Mouse (Mus musculus) thymus, postnatal 4 days (tissue): ENCODE results near the gene Gdf9.

ENCODE experiments used
- DNase-seq: peaks from one replicate; pipeline ENCODE4 v3.0.0; 2021

The Gdf9 gene

DNA sequence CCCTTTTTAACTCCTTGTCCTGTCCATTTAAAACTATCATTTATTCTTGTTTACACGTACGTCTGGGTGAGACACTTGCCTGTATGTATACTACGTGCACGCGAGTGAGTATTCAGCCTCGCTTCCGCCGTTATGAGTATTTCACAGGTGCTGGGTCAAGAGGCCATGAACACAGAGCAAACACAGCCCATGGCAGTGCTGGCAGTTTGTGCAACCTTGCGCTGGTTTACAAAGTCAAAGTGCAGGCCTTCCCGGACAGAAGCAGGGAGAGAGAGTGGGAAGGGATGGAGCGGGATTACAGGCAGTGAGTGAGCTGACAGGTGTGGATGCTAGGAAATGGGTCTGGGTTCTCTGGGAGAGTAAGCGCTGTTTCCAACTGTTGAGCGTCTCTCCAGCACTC lies 15.4 kb downstream of the Gdf9 start:
- no peak for DNase-seq

DNA sequence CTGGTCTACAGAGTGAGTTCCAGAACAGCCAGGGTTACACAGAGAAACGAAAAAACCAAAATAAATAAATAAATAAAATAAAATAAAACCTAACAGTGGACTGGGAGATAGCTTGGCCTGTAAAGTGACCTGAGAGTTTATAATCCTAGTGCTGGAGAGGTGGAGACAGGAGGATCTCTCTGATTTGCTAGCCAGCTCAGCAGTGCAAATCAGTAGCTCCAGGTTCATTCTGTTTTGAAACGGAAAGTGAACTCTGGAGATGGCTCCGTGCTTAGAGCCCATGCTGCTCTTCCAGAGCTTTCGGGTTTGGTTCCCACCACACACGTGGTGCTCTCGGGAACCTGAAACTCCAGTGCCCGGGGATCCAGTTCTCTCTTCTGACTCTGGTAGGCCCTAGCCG lies 17.2 kb downstream of the Gdf9 start:
- no peak for DNase-seq

DNA sequence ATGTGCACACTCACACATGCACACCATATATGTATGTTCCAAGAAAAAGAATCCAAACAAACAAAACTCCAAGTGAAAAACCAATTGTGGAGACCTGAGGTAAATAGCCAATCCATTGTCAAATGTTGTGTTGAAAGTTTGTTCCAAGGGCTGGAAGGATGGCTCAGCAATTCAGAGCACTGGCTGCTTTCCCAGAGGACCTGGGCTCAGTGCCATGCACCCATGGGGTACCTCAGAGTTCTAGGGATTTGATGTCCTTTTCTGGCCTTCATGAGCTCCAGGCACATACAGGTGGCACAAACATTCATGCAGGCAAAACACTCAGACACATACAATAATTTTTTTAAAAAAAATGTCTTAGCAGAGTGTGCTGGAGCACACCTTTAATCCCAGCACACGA lies 17.7 kb downstream of the Gdf9 start:
- DNase-seq: no peak

DNA sequence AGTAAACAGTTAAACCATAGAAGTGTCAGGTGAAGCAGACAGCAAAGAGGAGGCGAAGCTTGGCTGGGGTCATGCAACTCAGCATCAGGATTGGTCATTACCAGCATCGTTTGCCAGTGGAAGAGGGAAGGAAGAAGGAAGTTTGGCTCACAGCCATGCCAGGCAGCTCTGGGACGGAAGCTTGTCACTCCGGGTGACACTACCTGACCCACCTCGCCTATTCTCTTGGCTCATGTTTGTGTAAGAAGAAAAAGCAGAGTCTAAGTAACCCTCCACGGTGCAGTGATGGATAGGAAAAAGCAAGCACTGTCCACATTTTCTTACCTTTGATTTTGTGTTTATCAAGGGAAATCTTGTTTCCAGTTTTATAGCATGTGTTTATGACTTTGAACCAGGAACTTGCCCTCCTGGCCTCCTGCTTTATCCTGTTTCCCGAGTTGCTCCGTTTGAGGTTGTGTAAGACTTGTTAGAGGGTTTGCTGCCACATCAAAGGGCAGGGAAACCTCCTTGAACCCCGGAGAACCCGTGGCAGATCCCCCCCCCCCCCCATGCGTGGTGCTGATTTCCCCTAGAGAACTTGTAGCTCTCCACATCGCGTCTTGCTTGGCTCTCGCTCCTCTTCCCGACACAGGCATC lies 19.4 kb downstream of the Gdf9 start:
- DNase-seq: peak; percentile 44

DNA sequence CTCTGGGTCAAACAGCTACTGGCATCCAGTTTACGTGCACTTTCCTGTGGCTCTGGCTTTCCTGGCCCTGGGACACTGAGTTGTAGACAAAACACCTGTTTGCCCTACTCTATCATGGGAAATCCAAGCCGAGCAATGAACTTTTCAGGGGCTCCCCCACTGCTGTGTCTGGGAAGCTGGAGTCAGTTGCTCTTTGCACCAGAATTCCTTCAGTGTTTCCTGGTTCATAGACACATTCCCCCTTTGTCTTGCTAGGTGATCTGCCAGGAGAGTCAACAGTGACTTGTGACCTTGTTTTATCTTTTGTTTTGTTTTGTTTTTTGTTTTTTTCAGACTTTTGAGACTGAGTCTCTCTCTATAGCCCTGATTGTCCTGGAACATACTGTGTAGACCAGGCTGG lies 20.5 kb downstream of the Gdf9 start:
- DNase-seq: no peak

DNA sequence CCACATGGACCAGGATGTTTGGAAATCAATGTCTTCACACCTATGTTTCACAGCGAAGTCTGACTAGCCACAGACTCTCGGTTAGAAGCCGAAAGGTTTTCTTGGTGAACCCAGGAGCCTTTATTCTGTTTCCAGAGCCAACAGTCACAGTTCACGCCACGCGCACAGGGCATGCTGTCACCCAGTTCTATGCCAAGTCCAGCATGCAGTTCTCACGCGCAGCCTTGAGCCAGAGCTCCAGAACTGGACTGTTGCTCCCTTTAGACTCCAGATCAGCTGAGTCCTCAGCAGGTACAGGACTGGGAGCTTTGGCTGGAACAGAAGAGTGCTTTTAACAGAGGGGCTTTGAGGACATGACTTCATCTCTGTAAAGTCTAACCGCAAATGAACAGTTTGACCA lies 21.6 kb downstream of the Gdf9 start:
- DNase-seq: no peak

DNA sequence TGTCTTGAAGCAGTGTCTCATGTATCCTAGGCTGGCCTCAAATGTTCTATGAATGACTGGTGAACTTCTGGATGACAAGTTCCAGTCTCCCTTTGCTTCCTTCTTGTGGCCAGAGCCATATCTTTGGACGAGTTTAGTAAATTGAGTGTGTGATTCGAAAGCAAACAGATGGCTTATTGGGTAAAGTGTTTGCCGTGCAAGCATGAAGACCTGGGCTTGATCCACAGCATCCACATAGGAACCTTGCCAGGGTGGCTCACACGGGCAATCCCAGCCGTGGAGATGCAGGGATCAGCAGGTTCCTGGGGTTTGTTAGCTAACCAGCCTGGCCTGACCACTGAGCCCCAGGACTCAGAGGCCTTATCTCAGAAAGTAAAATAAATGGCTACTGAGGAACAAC lies 22.2 kb downstream of the Gdf9 start:
- DNase-seq: no peak

DNA sequence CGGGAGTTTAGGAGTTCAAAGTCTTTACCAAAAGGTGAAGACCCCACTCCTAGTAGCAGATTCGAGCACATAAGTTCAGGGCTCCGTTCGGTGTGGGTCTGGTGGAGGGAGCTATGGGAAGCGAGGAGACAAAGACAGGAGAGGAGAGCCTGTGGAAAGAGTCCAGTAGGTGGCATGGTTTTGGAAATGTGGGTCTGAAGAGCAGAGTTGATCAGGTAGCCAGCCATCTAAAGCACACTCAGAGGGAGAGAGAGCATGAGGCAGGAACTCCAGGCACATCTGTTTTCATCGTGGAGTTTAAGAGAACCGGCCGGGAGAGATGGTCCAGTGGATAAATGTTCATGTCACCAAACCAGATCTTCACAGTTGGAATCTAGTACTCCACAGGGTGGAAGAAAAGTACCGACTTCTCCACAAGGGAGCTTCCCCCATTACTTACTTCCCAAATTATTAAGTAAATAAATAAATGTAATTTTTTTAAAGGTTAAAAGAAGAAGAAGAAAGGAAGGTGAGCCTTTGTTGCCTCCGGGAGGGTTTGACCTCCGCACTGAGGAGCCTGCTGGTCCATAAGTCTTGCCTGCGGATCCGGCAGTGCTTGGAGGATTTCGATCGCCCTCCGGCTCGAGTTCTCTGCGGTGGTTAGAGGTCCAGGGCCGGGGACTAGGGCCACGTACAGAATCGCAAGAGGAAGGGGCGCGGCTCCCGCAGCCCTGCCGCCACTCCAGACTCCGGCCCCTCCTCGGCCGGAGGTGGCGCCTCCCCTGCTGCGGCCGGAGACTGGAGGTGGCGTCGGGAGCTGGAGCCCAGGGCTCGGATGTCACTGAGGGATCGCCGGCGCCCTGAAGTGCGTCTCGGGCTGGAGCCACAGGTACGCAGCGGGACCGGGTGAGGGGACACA lies 25.9 kb downstream of the Gdf9 start, which contains the start of the genes Gm10447 and Shroom1:
TSS of gene Gm10447 (minus strand) at position 637 of the 898 bp plus-strand sequence.
TSS of gene Shroom1 (plus strand) at position 732 of the 898 bp plus-strand sequence.
- DNase-seq: no peak

DNA sequence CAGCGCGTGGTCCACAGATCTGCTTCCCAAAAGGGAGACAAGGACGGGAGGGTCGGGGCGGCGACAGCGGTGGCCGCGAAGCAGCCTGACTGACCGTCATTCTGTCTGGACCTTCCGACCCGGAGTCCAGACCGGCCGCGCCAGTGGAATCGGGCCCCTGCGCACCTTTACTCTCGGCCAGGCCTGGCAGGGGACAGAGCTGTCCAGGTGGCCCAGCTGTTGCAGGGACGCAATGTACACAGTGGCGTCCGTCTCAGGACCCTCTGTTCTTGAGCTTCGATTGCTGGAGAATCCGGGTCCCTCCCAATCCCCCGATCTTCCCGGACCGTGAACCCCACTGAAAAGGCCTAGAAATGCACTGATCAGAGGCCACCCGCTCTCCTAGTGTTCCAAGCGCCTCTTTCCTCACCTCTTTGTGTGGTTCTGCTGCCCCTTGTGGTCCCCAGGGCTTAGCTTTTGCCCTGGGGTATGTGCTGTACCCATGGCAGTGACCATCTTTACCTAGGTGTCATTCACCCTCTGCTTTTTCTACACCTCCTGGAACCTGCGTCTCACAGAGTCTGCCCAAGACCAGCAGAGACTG lies 26.6 kb downstream of the Gdf9 start:
- no peak for DNase-seq

DNA sequence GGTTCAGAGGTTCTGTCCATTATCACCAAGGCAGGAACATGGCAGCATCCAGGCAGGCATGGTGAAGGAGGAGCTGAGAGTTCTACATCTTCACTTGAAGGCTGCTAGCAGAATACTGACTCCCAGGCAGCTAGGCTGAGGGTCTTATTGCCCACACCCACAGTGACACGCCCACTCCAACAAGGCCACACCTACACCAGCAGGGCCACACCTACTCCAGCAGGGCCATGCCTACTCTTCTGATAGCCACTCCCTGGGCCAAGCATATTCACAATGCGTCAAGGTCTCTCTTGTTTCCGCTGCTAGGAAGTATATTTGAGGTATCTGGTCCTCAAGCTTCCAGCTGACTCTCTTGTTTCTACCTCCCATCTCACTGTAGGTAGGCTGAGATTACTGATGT lies 28.2 kb downstream of the Gdf9 start:
- DNase-seq: no peak

DNA sequence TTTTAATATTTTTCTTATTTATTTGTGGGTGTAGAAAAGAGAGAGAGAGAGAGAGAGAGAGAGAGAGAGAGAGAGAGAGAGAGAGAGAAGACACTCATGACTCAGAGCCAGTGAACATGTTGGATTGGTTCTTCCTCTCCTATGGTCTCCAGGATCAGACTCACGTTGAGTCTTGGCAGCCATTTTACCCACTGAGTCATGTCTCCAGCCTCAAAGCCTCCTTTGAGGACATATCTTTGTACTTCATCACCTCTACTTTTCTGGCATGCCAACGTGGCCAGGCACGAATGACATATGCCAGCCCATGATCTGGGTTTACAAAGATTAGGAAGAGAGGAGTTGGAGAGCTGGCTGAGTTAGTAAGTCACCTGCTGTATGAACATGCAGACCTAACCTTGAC lies 29.4 kb downstream of the Gdf9 start:
- DNase-seq: no peak

DNA sequence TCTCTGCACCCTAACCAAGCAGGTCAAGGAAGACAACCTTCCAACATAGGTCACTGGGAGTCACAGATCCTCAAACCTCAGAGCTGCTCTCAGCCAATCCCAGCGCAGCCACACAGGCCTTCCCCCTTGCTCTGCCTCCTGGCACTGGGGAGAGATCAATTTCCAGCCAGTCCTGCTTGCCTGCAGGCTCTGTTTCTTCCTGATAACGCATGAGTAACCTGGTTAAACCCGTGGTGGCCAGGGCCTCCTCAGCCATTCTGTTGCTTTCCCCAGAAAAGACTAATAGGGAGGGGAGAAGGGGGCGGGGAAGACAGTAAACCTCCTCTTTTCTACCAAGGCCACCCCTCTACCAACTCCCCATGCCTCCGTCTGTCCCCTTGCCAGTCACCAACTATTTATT lies 30.9 kb downstream of the Gdf9 start:
- no peak for DNase-seq

DNA sequence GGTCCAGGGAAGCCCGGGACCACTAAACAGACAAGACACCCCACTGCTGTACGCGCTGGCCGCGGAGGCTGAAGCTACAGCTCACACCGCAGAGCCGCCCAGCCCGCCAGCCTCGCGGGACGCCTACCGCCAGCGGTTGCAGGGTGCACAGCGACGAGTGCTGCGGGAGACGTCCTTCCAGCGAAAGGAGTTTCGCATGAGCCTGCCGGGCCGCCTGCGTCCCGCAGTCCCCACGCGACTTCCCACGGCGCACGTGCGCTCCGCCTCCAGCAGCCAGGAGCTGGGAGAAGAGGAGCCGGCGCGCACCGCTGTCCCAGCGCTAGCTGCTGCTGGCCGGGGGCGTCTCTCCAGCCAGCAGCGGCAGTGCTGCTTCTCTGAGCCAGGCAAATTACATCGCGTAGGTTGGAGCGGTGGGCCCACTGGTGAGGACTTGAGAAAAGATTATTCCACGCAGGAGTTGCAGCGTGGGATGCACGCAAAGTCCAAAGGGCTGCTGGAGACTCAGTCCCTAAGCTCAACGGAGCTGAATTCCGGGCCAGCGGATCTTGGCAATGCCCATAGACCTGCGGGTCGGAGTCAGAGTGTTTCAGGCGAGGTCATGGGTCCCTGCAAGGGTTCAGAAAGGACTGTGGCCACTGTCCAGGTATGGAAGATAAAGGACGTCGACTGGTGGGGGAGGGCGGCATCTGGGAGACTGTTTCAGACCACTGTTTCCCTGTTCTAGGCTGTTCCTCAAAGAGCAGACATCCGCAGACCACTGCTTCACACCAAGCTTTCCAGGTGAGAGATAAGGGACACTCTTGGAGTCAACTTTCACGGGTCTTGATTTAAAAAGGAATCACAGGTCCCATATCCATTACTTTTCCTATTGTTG lies 33.0 kb downstream of the Gdf9 start:
- peak; percentile 40 for DNase-seq

DNA sequence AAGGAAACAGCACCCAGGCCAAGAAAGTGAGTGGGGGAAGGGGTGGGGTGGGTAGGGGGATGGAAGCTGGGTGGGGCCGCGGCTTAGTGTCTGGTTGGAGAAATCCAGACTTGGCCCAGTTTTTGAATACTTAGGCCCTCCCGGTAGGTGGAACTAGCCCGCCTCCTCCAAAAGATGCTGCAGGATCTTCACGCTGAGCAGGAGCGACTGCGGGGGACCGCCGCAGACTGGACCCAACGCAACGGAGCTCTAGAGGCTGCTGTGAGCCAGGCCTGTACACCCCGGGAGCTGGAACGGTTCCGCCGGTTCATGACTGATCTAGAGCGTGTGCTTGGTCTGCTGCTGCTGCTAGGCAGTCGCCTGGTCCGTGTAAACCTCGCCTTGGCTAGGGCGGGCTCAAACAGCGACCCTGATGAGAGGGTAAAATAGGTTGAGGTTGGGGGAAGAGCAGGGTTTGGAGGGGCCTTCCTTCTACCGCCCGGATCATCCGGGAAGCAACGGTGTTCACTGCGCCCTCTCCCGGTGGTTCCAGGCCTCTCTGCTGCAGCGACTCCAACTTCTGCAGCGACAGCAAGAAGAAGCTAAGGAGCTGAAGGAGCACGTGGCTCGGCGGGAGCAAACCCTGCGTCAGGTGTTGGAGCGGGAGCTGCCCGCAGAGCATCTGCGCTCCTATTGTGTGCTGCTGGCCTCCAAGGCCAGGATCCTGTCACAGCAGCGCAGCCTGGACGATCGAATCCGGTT lies 35.6 kb downstream of the Gdf9 start:
- DNase-seq: peak; percentile 85

DNA sequence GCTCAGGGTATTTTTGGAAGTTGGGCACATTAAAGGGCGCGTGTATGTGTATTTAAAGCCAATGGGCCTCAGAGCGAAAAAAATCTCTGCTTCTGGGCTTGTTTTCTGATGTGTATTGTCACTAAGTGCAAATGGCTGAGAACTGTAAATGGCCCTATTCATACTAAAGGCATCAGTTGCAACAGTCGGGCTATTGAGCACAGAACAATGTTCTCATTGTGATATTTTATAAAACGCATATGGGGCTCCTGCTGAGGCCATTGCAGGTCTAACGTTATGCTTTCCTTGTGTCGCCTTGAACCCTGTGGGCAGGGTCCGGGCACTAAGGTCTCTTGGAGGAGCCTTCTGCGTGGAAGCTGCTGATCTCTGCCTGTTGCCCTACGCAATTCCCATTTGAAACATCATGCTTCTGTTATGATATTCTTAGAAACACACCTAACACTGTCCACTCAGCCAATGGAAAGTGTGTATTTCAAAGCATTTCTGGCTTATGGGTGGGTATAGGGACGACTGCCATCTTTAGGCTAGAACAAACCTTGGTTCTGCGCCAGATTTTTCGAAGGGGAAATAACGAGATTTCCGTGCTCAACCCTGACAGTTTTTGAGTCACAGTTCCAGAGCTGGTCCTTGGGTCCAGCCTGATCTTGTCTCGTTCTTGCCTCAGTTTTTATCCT lies 38.6 kb downstream of the Gdf9 start:
- DNase-seq: no peak

DNA sequence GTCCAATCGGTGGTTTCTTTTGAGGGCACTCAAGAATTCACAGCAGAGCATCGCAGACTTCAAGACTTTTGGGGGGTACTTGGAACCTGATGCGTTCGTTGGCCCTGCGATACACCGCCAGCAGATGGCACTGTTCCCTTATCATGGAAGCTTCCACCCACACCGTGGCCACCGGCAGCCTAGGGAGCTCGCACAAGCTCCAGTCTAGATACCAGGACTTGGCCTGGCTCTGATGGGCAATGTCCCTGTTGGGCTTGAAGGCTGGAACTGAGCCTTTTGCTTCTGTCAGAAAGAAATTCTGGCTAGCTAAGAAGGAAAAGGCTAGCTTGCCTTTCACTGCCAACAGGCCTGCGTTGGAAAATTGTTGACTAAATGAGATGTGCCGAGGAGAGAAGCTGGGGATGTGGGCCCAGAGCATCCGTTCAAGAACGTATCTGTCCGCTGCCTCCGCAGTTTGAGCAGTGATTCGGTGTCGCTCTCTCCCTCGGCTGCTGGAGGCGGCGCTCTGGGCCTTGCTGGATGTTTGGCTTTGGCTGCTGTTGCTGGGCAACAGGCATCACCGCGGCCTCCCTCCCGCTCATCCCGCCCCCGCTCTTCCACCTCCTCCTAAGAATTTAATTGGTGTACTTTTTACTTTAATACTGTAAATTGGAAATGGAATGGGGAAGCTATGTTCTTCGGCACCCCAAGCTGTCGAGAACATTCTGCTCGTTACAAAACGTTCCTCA lies 39.3 kb downstream of the Gdf9 start, which contains the start of gene Gm9837:
TSS of gene Gm9837 (minus strand) at position 512 of the 728 bp plus-strand sequence.
- DNase-seq: peak; percentile 95

DNA sequence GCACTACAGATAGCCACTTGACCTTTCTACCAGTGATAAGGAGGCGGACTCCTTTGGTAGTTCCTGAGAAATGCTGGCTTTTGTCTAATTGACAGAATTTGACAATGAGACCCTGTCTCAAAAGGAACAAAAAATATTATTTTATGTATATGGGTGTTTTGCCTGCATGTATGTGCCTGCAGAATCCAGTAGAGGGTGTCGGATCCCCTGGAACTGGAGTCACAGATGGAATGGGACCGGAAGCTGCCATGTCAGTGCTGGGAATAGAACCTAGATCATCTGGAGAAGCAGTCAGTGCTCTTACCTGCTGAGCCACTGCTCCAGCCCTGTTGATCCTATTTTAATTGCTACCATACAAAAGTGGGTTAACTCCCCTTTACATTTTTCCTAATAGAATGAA lies 41.9 kb downstream of the Gdf9 start:
- no peak for DNase-seq

DNA sequence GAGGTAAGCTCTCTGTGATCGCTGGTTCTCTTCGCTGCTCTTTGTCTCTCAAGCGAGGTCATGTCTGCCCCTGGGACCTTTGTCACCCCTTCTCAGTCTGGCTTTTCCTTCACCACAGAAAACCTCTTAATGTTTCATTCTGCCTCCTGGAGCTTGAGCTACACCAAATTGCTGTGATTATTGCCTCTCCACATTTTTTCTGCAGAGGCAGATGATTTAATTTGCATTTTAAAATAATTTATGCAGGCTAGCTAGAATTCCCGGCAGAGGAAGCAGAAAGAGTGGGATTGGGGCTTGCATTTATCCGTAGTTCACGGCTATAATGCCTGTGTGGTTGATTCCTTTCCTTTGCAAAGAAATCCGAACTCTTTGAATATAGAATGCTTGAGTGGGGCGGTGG lies 44.8 kb downstream of the Gdf9 start:
- no peak for DNase-seq

DNA sequence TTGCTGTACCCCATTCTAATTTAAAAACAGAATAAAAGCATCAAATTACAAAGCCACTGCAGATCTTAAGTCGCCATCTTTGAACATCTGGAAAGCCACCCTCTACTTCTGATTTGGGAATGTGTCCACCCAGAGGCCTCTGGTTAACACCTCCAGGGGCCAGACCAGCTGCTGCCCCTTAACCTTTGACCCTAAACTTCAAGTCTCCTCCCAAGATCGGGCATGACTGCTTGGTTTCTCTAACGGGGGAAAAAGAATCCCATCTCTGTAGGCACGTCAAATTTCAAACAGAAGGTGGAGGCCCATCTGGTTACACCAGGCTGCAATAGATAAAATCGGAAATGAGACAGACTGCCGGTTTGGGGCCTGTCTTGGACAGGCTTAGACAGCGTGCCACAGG lies 47.0 kb downstream of the Gdf9 start:
- DNase-seq: no peak

DNA sequence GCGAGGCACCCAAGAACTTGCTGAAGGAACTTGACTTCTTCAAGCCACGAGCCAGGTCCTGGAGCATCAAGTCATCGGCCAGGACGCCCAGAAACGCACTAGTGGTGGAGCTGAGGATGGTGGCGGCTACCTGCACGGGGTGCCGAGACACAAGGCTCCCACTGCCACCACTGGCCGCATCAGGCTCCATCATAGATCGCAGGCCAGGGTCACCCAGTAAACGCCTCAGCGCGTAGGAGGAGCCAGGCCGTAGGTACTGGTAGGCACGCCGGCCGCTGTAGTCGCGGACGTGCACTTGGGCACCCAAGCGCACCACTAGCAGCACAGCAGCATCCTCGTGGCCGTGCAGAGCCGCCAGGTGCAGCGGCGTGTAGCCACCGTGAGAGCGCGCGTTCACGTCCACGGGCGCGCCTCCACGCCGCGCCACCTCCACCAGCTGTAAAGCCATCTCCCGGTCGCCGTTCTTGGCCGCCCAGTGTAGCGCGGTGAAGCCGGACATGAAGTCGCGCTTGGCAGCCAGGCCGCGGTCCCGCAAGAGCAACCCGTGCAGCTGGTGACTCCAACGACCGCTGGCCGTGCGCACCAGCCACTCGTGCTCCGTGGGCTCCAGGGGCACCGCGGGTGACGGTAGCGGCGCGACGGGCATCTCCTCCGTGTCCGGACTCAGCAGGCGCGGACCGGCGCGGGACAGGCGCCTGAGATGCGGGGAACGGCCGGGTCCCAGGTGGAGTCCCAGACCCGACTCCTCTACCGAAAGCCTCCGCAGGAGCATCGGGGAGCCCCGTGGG lies 47.8 kb downstream of the Gdf9 start:
- DNase-seq: peak; percentile 27
